Mouse (Mus musculus) right cerebral cortex, postnatal 25 days (tissue): ENCODE measurements at regions not wholly inside any gene's neighbourhood (a gene's known extent, or its start where the extent isn't known, plus 50 kb on each side); places are given as distances from the start of the nearest gene placed in this dataset.

Source experiments
- DNase-seq: peaks from one replicate; pipeline ENCODE4 v3.0.0; 2022

GRCm38 (mm10) chr12:13815500-13815899 is 336.4 kb downstream of the Fam84a start:
- DNase-seq, result no peak

GRCm38 (mm10) chr12:13810155-13810515 is 341.7 kb downstream of the Fam84a start:
- DNase-seq, result peak; percentile 5

GRCm38 (mm10) chr12:13809291-13810154 is 342.3 kb downstream of the Fam84a start:
- DNase-seq, result no peak

GRCm38 (mm10) chr12:13779752-13780151 is 372.1 kb downstream of the Fam84a start:
- no peak for DNase-seq

GRCm38 (mm10) chr12:13776687-13777086 is 375.2 kb downstream of the Fam84a start:
- DNase-seq, result no peak

- no peak for DNase-seq
These were observed 382.2 kb downstream of the Fam84a start for GRCm38 (mm10) chr12:13769696-13770095.

- DNase-seq, result peak; percentile 26
These were observed 382.7 kb downstream of the Fam84a start for GRCm38 (mm10) chr12:13769156-13769555.

GRCm38 (mm10) chr12:13766486-13766885 is 385.4 kb downstream of the Fam84a start:
- no peak for DNase-seq

GRCm38 (mm10) chr12:13753878-13754277 is 398.0 kb downstream of the Fam84a start:
- no peak for DNase-seq

GRCm38 (mm10) chr12:13744323-13744931 is 407.4 kb downstream of the Fam84a start:
- DNase-seq, result no peak

GRCm38 (mm10) chr12:13729901-13730637 is 421.8 kb downstream of the Fam84a start:
- DNase-seq, result no peak

- DNase-seq, result no peak
These were observed 422.9 kb downstream of the Fam84a start for GRCm38 (mm10) chr12:13728986-13729385.

- no peak for DNase-seq
These were observed 427.3 kb downstream of the Fam84a start for GRCm38 (mm10) chr12:13724511-13724910.

- DNase-seq, result no peak
These were observed 440.9 kb downstream of the Nbas start for GRCm38 (mm10) chr12:13709806-13710205.

GRCm38 (mm10) chr12:13707747-13708146 is 438.8 kb downstream of the Nbas start:
- DNase-seq, result no peak

- DNase-seq, result no peak
These were observed 437.6 kb downstream of the Nbas start for GRCm38 (mm10) chr12:13706510-13706909.

- DNase-seq, result no peak
These were observed 434.7 kb downstream of the Nbas start for GRCm38 (mm10) chr12:13703604-13704003.

GRCm38 (mm10) chr12:13699858-13700257 is 430.9 kb downstream of the Nbas start:
- no peak for DNase-seq

GRCm38 (mm10) chr12:13698834-13699233 is 429.9 kb downstream of the Nbas start:
- peak; percentile 17 for DNase-seq

GRCm38 (mm10) chr12:13691394-13692165 is 422.6 kb downstream of the Nbas start:
- no peak for DNase-seq

GRCm38 (mm10) chr12:13677266-13677665 is 408.3 kb downstream of the Nbas start:
- no peak for DNase-seq

GRCm38 (mm10) chr12:13669453-13669852 is 400.5 kb downstream of the Nbas start:
- no peak for DNase-seq

- no peak for DNase-seq
These were observed 399.6 kb downstream of the Nbas start for GRCm38 (mm10) chr12:13668485-13669022.
